Mouse (Mus musculus) spleen, postnatal 14 days (tissue): ENCODE data around the gene Daam2.

Experiments used
- DNase-seq, 2 experiments: peaks; one replicate each; pipeline ENCODE4 v3.0.0; 2021 to 2022; ENCODE audit warnings: low spot score in 2 of 2

Daam2 gene

DNA sequence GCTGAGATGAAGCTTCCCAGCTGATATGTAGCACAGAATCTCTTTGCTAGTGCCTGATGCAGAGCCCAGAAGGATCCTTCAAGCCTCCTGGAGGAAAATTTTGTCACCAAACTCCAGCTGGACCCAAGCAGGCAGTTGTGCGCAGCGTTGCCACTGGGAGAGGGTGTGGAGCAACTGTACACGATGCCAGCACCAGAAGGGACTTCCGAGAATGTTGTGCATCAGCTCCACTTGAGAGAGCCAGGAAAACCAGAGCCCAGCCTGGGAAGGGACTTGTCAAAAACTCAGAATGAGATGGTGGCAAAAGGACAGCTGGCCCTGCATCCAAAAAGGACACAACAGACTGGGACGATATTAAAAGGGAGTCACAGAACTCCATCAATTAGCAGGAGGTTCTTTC lies 32.5 kb downstream of the Daam2 start:
- DNase-seq = no peak

DNA sequence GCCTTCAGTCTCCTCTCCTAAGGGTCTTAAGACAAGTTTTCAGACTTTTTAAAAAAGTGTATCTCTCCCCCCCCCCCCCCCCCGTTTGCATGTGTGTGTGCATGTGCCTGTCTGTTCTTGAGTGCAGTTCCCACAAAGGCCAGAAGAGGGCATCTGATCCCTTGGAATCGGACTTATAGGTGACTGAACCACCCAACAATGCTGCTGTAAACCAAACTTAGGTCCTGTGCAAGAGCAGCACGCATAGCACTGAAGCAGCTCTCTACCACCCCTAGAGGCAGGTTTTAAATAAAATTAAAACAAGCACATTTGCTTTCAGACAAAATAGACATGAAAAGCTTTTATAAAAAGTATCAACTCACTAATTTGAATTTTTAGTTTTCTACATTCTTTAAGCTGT lies 33.9 kb downstream of the Daam2 start:
- no peak for DNase-seq

DNA sequence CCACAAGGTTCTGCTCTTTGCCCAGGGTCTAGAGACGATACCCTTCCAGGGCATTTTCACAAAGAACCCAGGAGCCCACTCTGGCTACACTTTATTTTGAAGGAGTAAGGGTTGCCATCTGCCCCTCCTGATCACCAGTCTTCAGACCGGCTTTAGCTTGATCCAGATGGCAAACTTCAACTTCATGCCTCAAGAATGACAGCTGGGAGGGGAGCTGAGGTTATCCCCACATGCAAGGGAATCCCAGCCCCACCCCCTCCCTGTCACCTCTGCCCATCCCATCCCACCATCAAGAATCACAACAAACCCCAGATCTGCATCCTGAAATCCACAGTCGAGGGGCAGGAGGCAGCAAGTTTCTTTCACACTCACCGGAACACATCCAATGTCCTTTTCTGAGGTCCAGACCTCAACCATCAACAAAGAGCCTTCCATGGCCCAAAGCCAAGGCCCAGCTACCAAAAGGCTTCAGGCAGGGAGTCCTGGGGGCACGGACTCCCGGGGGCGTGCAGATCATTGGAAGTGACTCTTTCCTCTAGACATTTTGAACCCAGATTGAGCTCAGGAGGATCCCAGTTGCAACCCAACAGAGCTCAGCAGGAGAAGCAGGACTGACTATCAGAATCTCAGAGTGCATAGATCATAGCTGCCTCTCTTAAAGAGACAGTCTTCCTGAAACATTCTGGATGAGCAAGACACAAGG lies 35.5 kb downstream of the Daam2 start:
- no peak for DNase-seq

DNA sequence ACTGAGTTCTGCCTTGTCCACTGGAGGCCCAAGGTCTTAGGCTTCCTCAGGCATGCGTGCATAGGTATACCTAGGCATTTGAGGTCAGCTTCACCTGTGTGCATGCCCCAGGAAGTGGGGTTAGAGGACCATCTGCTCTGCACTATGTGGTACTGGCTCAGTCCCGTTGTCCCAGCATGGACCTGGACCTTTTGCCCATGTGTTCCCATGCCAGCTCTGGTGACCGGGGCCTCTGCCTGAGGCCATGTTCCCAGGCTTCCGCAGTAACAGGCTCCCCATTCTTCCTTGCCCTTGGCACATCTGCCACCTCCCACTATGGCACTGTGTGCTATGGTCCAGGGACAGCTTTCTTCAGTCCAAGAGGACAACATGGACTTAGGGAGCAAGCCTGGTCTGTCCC lies 36.1 kb downstream of the Daam2 start:
- DNase-seq = no peak

DNA sequence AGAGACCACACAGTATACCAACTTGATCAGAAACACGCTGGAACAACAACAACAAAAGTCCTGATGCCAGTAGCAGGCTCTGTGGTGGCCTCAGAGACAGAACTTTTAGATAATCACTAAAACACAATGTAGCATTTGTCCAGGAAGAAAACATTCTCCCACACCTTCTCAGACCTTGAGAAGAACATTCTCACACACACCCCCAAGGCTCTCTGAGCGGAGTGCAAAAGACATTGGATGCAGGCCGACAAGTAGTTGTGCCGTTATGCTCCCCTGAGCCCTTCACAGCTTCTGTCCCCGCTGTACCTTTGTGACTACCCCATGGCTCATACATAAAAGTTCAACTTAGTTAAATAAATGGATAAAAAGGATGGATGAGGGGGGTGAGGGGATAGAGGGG lies 37.6 kb downstream of the Daam2 start:
- no peak for DNase-seq

DNA sequence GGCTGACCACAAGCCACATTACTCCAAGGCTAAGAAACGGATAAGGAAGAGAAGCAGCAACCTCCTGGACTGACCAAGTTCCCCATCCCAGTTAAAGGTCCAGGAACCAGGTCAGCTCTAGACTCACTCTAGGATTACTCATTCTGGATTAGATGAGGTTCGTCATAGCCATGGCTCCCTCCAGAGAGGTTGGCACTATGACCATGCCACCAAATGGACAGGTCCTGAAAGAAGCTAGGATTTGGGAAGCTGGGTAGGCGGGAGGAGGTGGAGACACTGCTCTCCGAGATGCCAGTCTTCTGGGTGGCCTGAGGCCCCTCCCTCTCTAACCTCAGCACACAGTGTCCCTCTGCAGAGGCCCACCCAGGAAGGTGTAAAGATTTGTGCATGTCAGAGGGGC lies 38.2 kb downstream of the Daam2 start:
- DNase-seq = no peak

DNA sequence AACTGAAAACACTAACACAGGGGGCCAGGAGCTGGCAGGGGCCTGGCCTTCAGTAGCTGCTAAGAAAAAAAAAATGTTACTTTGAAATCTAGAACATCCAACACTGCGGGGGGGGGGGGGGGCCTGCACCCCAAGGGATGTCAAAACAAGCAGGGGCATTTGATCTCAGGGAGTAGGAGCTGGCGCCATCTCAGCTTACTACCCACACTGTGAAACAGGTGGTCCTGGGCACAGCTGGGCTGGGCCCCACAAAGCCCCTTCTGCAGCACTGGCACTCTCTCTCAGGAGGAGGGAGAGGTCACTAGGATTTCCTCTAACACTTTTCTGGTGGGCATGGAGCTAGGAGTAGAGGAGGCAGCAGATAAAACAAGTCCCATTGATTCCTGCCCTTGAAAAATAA lies 39.6 kb downstream of the Daam2 start:
- no peak for DNase-seq

DNA sequence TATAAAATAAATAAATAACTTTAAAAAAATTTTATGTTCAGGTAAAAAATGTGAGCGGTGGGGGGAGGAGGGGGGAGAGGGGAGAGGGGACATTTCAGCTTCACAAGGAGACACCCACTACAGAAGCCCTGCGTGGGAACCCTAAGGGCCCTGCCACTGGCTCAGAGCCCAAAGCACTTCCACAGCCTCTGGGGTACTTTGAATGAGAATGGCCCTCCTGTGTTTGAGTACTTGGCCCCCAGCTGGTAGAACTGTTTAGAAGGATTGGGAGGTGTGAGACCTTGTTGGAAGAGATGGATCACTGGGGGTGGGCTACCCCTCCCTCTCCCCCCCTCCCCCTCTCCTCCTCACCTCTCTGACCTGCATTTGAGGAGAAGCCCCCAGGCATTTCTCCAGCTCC lies 41.7 kb downstream of the Daam2 start:
- DNase-seq = no peak

DNA sequence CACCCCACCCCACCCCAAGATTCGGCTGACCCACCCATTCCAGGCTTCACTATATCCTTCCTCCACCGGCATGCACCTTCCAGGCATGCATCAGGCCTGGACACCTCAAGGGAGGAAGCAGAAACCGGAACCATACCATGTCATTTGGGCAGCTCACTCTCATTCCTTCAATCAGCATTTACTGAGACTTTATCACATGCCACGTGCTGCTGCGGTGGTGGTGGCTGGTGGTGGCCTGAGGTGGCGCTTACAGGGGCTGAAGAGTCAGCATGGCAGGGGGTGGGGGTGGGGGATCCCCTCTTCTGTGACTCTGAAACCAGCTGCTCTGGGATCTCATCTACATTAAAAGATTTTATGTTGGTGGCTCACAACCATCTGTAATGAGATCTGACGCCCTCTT lies 42.1 kb downstream of the Daam2 start:
- no peak for DNase-seq

DNA sequence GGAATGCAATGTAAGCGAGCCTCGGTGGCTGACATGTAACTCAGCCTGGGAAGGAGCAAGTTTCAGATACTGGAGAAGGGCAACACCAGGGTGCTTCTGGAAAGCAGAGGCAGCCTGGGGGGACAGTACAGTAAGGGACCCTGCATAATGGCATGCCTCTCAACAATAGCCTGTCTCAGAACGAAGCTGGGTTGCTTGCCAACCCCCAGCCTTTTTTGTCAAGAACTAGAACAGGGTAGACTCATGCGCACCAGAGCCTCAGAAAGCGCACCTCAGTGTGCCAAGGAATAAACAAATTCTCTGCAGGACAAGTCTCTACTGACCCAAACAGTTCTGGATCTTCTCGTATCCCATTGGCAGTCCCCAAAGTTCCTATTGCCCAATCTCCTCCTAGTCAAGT lies 43.5 kb downstream of the Daam2 start:
- DNase-seq = no peak

DNA sequence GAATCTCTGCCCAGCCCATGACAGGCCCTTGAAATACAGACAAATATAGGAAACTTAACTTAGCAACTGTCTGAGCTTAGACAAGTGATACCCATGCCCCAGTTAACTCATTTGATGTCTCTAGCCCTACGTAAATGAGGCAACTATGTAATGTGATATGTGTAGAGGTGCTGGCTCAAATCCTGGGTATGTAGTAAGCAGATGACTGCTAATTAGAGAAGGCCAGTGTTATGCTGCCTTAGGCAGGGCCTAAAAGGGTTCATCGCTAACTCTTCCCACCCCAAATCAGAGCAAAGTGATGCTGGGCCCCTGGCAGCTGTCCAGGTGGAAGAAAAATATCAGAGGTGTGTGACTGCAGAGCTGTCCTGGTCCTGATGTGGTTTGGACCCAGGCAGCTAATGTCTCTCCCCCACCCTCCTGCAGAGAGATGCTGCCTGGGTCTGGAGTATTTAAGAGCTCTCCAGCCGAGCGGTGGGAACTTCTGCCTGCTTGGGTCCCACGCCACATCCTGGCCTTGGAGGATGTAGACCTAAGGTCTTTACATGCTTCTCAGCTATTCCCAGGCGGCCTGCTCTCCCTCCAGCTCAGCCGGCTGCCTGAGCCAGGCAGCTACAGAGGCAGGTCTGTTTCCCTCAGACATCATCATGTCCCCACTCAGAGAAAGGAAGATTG lies 44.4 kb downstream of the Daam2 start:
- DNase-seq = no peak

DNA sequence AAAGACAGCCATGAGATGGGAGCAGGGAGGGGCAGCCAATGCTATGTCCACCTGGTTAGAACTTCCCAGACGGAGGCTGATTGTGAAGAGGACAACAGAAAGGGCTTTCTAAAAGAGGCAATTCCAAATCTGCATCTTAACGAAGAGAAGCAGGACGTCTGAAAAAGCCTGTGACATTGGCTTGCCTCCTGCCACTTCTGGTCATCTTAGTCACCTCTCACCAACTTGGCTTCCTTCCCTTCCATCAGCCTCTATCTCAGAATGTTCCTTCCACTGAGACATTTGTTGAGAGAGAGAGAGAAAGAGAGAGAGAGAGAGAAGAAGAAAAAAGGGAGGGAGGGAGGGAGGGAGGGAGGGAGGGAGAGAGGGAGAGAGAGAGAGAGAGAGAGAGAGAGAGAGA lies 47.1 kb downstream of the Daam2 start:
- no peak for DNase-seq

DNA sequence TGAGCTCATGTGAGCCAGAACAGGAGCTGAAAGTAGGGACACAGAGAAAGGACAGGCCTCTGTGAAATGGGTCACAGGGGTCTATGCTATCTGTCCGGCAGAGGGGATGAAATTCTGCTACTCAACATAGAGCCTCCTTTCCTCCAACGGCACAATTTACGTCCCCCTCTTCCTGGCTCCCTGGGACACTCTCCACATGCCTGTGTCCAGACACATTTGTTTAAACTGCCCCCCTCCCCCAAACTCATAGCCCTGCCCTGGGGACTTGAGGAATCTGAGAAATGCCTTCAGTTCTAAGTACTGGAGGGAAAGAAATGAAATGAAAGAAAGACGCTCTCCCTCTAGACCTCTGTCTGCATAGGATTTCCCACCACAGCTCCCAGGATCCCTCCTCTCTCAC lies 48.5 kb downstream of the Daam2 start:
- DNase-seq = no peak

DNA sequence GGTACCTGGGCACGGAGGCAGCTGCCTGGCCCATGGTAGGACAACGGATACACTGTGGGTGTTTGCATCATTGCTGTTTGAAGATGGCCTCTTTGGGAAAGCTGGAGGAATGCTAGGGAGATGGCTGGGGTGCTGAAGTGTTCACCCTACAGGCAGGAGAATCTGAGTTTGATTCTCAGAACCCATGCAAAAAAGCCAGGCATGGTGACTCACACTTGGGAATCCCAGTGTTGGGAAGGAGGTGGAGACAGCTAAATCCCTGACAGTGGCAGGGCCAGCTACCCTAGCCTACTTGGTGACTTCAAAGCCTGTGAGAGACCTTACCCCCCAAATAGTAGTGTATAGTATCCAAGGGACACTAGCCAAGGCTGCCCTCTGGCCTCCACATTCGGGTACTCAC lies 49.0 kb downstream of the Daam2 start:
- DNase-seq = no peak

DNA sequence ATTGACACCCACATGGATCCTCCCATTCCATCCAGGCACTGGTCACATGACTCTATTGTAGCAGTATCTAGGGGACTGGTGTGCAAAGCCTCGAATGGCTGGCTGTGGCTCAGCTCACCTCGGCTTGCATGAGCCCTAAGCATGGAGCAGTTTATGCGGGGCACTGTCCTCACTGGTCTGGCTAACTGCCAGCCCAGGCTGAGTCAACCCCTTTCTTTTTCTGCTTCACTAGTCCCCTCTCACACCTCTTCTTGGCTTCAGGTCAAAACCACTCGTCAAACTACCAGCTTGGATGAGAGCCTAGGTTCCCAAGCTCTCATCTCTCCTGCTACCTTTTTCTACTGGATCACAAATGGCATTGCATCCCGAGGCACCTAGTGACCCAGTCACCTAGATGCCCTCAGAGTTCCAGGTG lies 51.5 kb downstream of the Daam2 start:
- DNase-seq = no peak

DNA sequence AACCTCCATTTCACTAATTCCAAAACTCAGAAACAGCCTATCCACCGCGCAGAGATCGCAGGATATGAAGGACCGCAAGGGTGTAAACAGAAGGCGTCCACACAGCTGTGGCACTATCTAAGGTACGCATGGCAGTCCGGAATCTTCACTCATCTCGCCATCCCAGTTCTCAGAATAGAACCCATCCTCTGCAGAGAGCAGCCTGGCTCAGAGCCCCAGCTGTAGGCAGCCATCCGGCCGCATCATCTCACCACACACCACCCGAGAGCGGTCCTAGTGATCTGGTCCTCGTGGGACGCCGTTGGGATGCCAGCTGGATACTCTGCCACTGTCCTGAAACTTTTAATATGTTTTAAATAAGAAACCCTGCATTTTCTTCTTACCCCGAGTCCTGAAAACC lies 54.7 kb downstream of the Daam2 start:
- no peak for DNase-seq

DNA sequence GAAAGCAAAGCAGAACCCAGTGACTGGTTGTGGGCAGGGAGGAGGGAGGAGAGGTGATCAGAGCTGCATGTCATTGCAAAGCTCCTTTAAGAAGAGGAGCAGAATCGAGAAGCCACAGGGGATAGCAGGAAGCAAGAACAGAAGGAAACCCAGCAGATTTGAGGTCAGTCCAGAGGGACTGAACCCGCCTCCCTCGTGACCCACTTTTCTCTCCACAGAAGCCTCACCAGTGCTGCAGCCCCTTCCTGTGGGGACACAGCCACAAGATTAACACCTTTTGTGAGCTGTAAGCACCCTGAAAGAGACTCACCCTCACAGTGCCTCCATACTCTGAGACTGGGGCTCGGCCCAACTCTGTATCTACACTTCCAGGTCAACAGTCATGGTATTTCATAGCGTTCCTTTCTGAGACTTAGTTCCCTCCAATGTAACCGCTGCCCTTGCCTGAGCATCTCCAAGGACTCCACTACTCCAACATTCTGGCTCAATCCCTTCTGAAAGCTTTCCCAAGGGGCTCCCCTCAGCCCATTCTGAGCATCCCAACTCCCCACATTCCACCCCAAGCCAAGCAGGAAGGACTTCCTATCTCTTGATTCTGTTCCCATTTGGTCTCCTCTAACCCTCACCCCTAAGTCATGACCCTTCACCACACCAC lies 60.8 kb downstream of the Daam2 start:
- no peak for DNase-seq

DNA sequence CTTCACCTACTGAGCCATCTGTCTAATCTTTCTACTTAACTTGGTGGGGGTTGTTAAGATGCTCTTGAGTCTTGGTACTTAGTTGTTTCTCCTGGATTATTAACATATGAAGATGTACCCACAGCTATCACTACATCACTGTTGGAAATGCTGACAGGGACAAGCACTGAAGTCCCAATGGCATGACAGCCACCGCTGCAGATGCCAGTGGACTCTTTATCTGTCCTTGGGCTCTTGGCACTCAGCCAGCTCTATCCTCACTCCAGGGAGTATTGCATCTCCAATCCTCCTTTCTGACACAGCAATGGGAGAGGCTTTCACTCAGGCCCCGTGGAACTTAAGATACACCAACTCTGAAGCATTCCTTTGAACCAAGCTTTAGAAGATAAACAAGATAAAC lies 63.9 kb downstream of the Daam2 start:
- DNase-seq = no peak

DNA sequence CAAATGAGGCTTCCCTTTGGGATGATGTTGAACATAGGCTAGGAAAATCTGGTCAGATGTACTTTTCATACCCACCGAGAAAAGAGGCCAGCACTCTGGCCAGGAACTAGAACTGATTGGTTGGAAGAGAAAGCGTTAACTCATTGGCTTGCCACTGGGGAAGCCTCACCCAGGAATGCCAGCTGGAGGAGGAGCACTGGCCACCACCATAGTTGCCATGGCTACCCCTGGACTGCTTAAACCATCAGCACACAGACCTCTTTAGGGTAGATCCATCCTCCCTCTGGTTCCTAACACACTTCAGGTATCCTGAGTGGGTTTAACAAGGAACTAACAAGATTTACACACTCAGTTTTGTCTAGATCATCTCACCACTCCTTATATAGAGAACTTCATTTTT lies 64.5 kb downstream of the Daam2 start:
- no peak for DNase-seq

DNA sequence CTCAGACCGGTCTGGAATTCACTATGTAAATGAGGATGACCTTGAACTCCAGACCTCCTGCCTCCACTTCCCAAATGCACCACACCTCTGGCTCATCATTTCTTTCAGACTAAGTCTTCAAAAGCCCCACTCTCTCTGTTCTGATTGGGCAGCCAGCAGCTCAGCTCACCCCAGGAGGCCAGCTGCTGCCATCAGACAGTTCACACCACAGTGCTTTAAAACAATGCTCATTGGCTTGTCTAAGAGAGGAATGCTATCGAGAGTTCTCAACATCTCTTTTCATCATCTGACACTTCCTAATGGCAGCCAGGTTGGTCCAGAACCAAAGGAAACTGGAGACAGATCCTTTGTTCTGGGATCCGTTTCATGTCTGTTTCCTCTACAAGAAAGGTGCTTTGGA lies 66.0 kb downstream of the Daam2 start:
- DNase-seq = no peak

DNA sequence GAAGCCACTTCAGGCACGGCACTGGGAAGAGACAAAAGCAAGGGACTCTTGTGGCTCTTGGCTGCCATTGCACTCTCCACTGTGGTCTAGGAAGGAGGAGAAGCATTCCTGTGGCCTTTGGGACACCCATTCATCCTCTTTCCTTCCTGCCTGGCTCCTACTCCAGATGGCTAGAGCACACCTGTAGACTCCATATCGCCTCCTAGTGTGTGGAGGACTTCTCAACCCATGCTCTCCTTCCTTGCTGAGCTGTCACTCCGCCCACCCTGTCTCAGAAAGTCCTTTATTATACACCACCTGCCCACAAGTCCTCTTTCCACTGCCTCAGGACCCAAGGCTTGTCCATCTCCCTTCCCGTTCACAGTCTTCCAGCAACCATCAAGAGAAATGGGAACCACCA lies 70.9 kb downstream of the Daam2 start:
- DNase-seq = no peak

DNA sequence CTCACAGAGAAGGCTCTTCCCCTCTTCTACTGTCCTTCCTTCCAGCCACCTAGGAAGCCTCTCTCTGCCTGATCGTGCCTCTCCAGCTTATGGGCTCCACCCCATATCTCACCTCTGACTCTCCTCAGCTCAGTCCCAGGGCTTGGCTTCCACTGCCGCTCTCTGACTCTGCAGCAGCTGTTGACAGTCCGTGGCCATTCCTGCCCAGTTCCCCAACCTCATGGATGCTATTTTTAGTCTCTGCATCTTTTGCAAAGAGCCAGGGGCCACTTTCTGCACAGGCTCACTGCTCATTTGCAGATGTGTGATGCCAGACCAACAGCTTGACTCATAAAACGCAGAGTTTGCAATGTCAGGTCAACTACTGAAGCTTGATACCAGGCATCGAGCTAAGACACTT lies 75.0 kb downstream of the Daam2 start:
- DNase-seq = no peak

DNA sequence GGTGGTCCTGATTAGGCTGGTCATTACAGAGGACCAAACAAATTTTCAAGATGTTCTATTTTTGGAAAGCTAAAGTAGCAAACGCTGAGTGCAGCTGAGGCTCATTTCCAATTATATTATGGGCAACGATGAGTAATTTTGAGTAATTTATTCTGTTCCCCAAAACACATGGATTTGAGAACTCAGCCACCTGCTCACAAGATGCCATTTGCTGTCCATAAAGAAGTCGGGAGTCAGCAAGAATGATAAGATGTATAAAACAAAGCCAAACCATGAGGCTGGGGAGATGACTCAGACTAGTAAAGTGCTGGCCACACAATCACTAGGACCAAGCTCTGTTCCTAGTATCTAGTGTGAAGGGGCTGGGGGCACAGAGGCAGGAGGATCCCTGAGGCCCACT lies 79.7 kb downstream of the Daam2 start:
- no peak for DNase-seq
